Mouse (Mus musculus) spleen, adult 2 months (tissue): ENCODE measurements around the gene Ccnd3.

Source experiments
- CTCF ChIP-seq: fragments of 200-500 bp; IDR thresholded peaks from 2 replicates; pipeline ENCODE4 v1.5.1; 2011; ENCODE audit warnings: mild to moderate bottlenecking, inconsistent platforms; ENCODE audit not compliant: insufficient read depth, insufficient read length, insufficient replicate concordance; ENCODE audit errors: extremely low read depth
- POLR2A ChIP-seq: fragments of 200-500 bp; IDR thresholded peaks from 2 replicates; pipeline ENCODE4 v1.6.1; 2011; ENCODE audit warnings: low read depth, low read length, inconsistent platforms

GRCm38 (mm10) chr17:47472435-47473350 lies 32.2 kb upstream of the Ccnd3 start:
- TF ChIP-seq CTCF (no peak), POLR2A (no peak)
